In genomic region chr2:79977259-79977658, GRCm38 (mm10) we compare ENCODE assay signal across 20 mouse cellular contexts.
DNase-seq lines count a peak whose midpoint lies in the region; ATAC-seq lines count a peak whose summit lies in the region.
"Had no signal": no experiment of that assay in that cellular context is flagged by ENCODE, and none has a peak within 500 bp of the region (broad histone marks: within the 10 kb centered on the region; RNA-seq: fewer than 3 reads in every experiment).

No protein-coding gene starts in this region.

- peaks cover 2 to 8% of the 10 kb centered on the region in 2 experiments; a peak in 3 of 4 replicates for H3K4me1 ChIP-seq in heart, embryonic 14.5 days (ENCODE audit: control insufficient read depth in 2 of 2, insufficient read depth in 2 of 2, low read length in 2 of 2)
- peaks cover 4% of the 10 kb centered on the region; the same call in 1 of the 2 replicates for H3K4me1 ChIP-seq in lung, embryonic 16.5 days (replicated peaks; ENCODE audit: control insufficient read depth, insufficient read depth, low read length)
- peaks cover 12% of the 10 kb centered on the region; the same call in 1 of the 2 replicates for H3K4me1 ChIP-seq in kidney, embryonic 15.5 days
- H3K4me1 ChIP-seq: embryonic facial prominence, embryonic 10.5 days; hindbrain, embryonic 10.5 days; limb, embryonic 12.5 days; liver, embryonic 13.5 days; neural tube, embryonic 13.5 days had no signal

- H3K36me3 ChIP-seq in heart, embryonic 14.5 days (ENCODE audit: control insufficient read depth, insufficient read depth, low read length) = no peaks in the 10 kb centered on the region
- H3K36me3 ChIP-seq in lung, embryonic 16.5 days (ENCODE audit: control insufficient read depth, insufficient read depth, low read length) = no peaks in the 10 kb centered on the region
- no peaks in the 10 kb centered on the region for H3K36me3 ChIP-seq in kidney, embryonic 15.5 days
- H3K36me3 ChIP-seq: embryonic facial prominence, embryonic 10.5 days; hindbrain, embryonic 10.5 days; limb, embryonic 12.5 days; liver, embryonic 13.5 days; neural tube, embryonic 13.5 days had no signal

- H3K4me2 ChIP-seq in heart, embryonic 14.5 days (ENCODE audit: low read length) = peak overlapping the region; percentile 17; the same call in 1 of the 2 replicates
- H3K4me2 ChIP-seq in lung, embryonic 16.5 days (ENCODE audit: low read depth, low read length) = no peak overlapping the region
- 0 out of 2 replicates have a peak overlapping the region, but pooled peaks have one; percentile 4 for H3K4me2 ChIP-seq in kidney, embryonic 15.5 days
- H3K4me2 ChIP-seq: limb, embryonic 12.5 days; liver, embryonic 13.5 days; neural tube, embryonic 13.5 days had no signal

- no peak overlapping the region for H3K4me3 ChIP-seq in heart, embryonic 14.5 days (ENCODE audit: control insufficient read depth in 1 of 2, insufficient read depth in 1 of 2, low read depth in 1 of 2, low read length in 2 of 2)
- no peak overlapping the region for H3K4me3 ChIP-seq in lung, embryonic 16.5 days (ENCODE audit: low read length)
- H3K4me3 ChIP-seq in kidney, embryonic 15.5 days (replicated peaks) = no peak overlapping the region
- H3K4me3 ChIP-seq: embryonic facial prominence, embryonic 10.5 days; hindbrain, embryonic 10.5 days; limb, embryonic 12.5 days; liver, embryonic 13.5 days; neural tube, embryonic 13.5 days had no signal

- DNase-seq in heart, adult 8-10 months (ENCODE audit: low spot score) = no peak
- no peak for DNase-seq in lung, postnatal 10 days
- no peak for DNase-seq in right cerebral cortex, postnatal 25 days
- no peak for DNase-seq in right cerebral cortex, postnatal 14 days
- DNase-seq: adrenal gland, adult 8-10 months; cerebellum, adult 9-10 months; gastrocnemius, postnatal 10 days; heart, adult 18-20 months; liver, embryonic 13.5 days; lung, postnatal 14 days had no signal

- no peak overlapping the region for H3K9ac ChIP-seq in heart, embryonic 14.5 days (ENCODE audit: low read length)
- no peak overlapping the region for H3K9ac ChIP-seq in lung, embryonic 16.5 days (ENCODE audit: low read length)
- H3K9ac ChIP-seq in kidney, embryonic 15.5 days = no peak overlapping the region
- H3K9ac ChIP-seq: limb, embryonic 12.5 days; liver, embryonic 13.5 days; neural tube, embryonic 13.5 days had no signal

- no peaks in the 10 kb centered on the region for H3K27me3 ChIP-seq in heart, embryonic 14.5 days (ENCODE audit: control insufficient read depth, insufficient read depth, low read length)
- H3K27me3 ChIP-seq in lung, embryonic 16.5 days (ENCODE audit: control insufficient read depth, insufficient read depth, low read depth, low read length) = no peaks in the 10 kb centered on the region
- no peaks in the 10 kb centered on the region for H3K27me3 ChIP-seq in kidney, embryonic 15.5 days
- H3K27me3 ChIP-seq: limb, embryonic 12.5 days; liver, embryonic 13.5 days; neural tube, embryonic 13.5 days had no signal

- no peak for ATAC-seq in heart, embryonic 14.5 days (ENCODE audit: insufficient number of reproducible peaks, insufficient read depth, low FRiP score, low read depth)
- ATAC-seq in lung, embryonic 16.5 days (ENCODE audit: low read depth) = peak; percentile 56; the same call in 1 of the 2 replicates
- no peak for ATAC-seq in kidney, embryonic 15.5 days (replicated peaks; ENCODE audit: low FRiP score)
- ATAC-seq: hindbrain, postnatal 0 days; intestine, postnatal 0 days had no signal

- no peak overlapping the region for H3K27ac ChIP-seq in heart, embryonic 14.5 days (replicated peaks in 1 of 2; ENCODE audit: control insufficient read depth in 1 of 2, insufficient read depth in 1 of 2, low read depth in 2 of 2, low read length in 2 of 2)
- H3K27ac ChIP-seq in lung, embryonic 16.5 days (ENCODE audit: low read length) = no peak overlapping the region
- H3K27ac ChIP-seq in kidney, embryonic 15.5 days = peak overlapping the region; percentile 60
- H3K27ac ChIP-seq: embryonic facial prominence, embryonic 10.5 days; hindbrain, embryonic 10.5 days; hindbrain, postnatal 0 days; limb, embryonic 12.5 days; liver, embryonic 13.5 days; neural tube, embryonic 13.5 days; stomach, postnatal 0 days had no signal

- 29% methylated on average over 5 of the region's 5 CpGs for WGBS in heart, embryonic 14.5 days
- WGBS in lung, embryonic 16.5 days = 41% methylated on average over 5 of the region's 5 CpGs
- 45% methylated on average over 5 of the region's 5 CpGs for WGBS in kidney, embryonic 15.5 days

- H3K9me3 ChIP-seq in heart, embryonic 14.5 days (ENCODE audit: control insufficient read depth, low read length) = no peaks in the 10 kb centered on the region
- H3K9me3 ChIP-seq in lung, embryonic 16.5 days (ENCODE audit: control insufficient read depth, low read length) = no peaks in the 10 kb centered on the region
- H3K9me3 ChIP-seq in kidney, embryonic 15.5 days (replicated peaks) = no peaks in the 10 kb centered on the region
- H3K9me3 ChIP-seq: embryonic facial prominence, embryonic 10.5 days; hindbrain, embryonic 10.5 days; limb, embryonic 12.5 days; liver, embryonic 13.5 days; neural tube, embryonic 13.5 days had no signal
